Mouse (Mus musculus) MEL (cell line): ENCODE data around the gene Lipa.

Source experiments
- CTCF ChIP-seq, 3 experiments: IDR thresholded peaks in 2 of 3; conservative IDR thresholded peaks in 1 of 3; 2 replicates each; pipeline ENCODE4 v1.5.1; 2011 to 2012; ENCODE audit warnings: low read length in 3 of 3, low read depth in 2 of 3, mild to moderate bottlenecking in 2 of 3, improper control_type of control experiment in 1 of 3, inconsistent platforms in 1 of 3, mixed read lengths in 1 of 3, moderate library complexity in 1 of 3; ENCODE audit not compliant: control insufficient read depth in 1 of 3, insufficient read depth in 1 of 3, poor library complexity in 1 of 3, severe bottlenecking in 1 of 3
- EP300 ChIP-seq, 2 experiments: IDR thresholded peaks; 2 replicates each; pipeline ENCODE4 v1.6.1; 2011; ENCODE audit warnings: improper control_type of control experiment in 2 of 2, low read length in 2 of 2, low read depth in 1 of 2, mild to moderate bottlenecking in 1 of 2
- ETS1 ChIP-seq: IDR thresholded peaks from 2 replicates; pipeline ENCODE4 v1.6.1; 2012; ENCODE audit warnings: low read depth, mild to moderate bottlenecking, inconsistent platforms, low read length, improper control_type of control experiment, moderate library complexity
- GATA1 ChIP-seq: IDR thresholded peaks from 2 replicates; pipeline ENCODE4 v1.6.1; 2011; ENCODE audit warnings: low read depth, low read length, improper control_type of control experiment
- NELFE ChIP-seq: IDR thresholded peaks from 2 replicates; pipeline ENCODE4 v1.6.1; 2011; ENCODE audit warnings: low read depth, low read length, improper control_type of control experiment
- POLR2A ChIP-seq, 2 experiments: IDR thresholded peaks; 2 replicates each; pipeline ENCODE4 v1.6.1; 2011 to 2012; ENCODE audit warnings: low read length in 2 of 2, mild to moderate bottlenecking in 2 of 2, control low read depth in 1 of 2, improper control_type of control experiment in 1 of 2, low read depth in 1 of 2, moderate library complexity in 1 of 2; ENCODE audit not compliant: control insufficient read depth in 1 of 2, insufficient read depth in 1 of 2, poor library complexity in 1 of 2
- SIN3A ChIP-seq: IDR thresholded peaks from 2 replicates; pipeline ENCODE4 v1.6.1; 2012; ENCODE audit warnings: low read length, improper control_type of control experiment, inconsistent platforms
- TAL1 ChIP-seq: IDR thresholded peaks from 2 replicates; pipeline ENCODE4 v1.6.1; 2012; ENCODE audit warnings: mild to moderate bottlenecking, inconsistent platforms, low read length, moderate library complexity, mixed read lengths
- UBTF ChIP-seq: IDR thresholded peaks from 2 replicates; pipeline ENCODE4 v1.6.1; 2012; ENCODE audit warnings: low read depth, mild to moderate bottlenecking, inconsistent platforms, low read length, improper control_type of control experiment, moderate library complexity, borderline replicate concordance; ENCODE audit not compliant: insufficient read depth
- USF1 ChIP-seq: IDR thresholded peaks from 2 replicates; pipeline ENCODE4 v1.6.1; 2014; ENCODE audit warnings: low read depth, mild to moderate bottlenecking, inconsistent platforms, low read length, improper control_type of control experiment, moderate library complexity
- USF2 ChIP-seq, 2 experiments: IDR thresholded peaks; 2 replicates each; pipeline ENCODE4 v1.6.1; 2011 to 2012; ENCODE audit warnings: improper control_type of control experiment in 2 of 2, low read length in 2 of 2, borderline replicate concordance in 1 of 2, inconsistent platforms in 1 of 2, low read depth in 1 of 2, mild to moderate bottlenecking in 1 of 2; ENCODE audit not compliant: insufficient read depth in 1 of 2
- ZC3H11A ChIP-seq: IDR thresholded peaks from 2 replicates; pipeline ENCODE4 v1.6.1; 2012; ENCODE audit warnings: low read depth, mild to moderate bottlenecking, inconsistent platforms, low read length, improper control_type of control experiment

GRCm38 (mm10) chr19:34517197-34517596, 10.1 kb downstream of the Lipa start:
- no peak for TF ChIP-seq CTCF (IDR thresholded peaks at IDR 0.05 in 2 of 3, conservative IDR thresholded peaks at IDR 0.05 in 1 of 3; ENCODE audit: control insufficient read depth in 1 of 3, insufficient read depth in 1 of 3, low read depth in 2 of 3, low read length in 3 of 3, poor library complexity in 1 of 3, severe bottlenecking in 1 of 3)
- TF ChIP-seq UBTF, result no peak
- no peak for TF ChIP-seq POLR2A (IDR thresholded peaks at IDR 0.05; ENCODE audit: control insufficient read depth in 1 of 2, insufficient read depth in 1 of 2, low read depth in 1 of 2, low read length in 2 of 2, poor library complexity in 1 of 2)
- no peak for TF ChIP-seq ZC3H11A
- TF ChIP-seq USF2 (IDR thresholded peaks at IDR 0.05; ENCODE audit: borderline replicate concordance in 1 of 2, insufficient read depth in 1 of 2, low read depth in 1 of 2, low read length in 2 of 2), result no peak
- TF ChIP-seq EP300 (IDR thresholded peaks at IDR 0.05; ENCODE audit: low read depth in 1 of 2, low read length in 2 of 2), result no peak
- no peak for TF ChIP-seq GATA1
- no peak for TF ChIP-seq USF1
- TF ChIP-seq SIN3A, result no peak
- no peak for TF ChIP-seq TAL1
- TF ChIP-seq NELFE, result no peak
- no peak for TF ChIP-seq ETS1
